Mouse (Mus musculus) midbrain, embryonic 15.5 days (tissue): ENCODE data around the gene Phf8. TPM values are rescaled to one million over a fixed set of nuclear protein-coding genes. Genes with fewer than 3 reads are reported as not detected.
A peak's percentile ranks its signal among the peaks of the same experiment; 100 is the strongest.
"Not testable (repeated sequence)": the region's sequence is repeated elsewhere in the genome, so short reads cannot be mapped to it uniquely, and the experiment has no call there.

ENCODE experiments used
- ATAC-seq: fragments of 200-750 bp; cut with Nextera tagmentation; replicated peaks from 2 replicates; pipeline ENCODE4 v1.8.0; 2017; ENCODE audit warnings: moderate TSS enrichment
- H3K27ac ChIP-seq: fragments of 300-500 bp; sonication (generic); 2 replicates; pipeline ENCODE4 v1.5.1; 2015; ENCODE audit warnings: mild to moderate bottlenecking, inconsistent platforms
- H3K27me3 ChIP-seq: fragments of 300-500 bp; sonication (generic); replicated peaks from 2 replicates; pipeline ENCODE4 v1.6.1; 2015; ENCODE audit warnings: inconsistent platforms
- H3K36me3 ChIP-seq: fragments of 300-500 bp; sonication (generic); replicated peaks from 2 replicates; pipeline ENCODE4 v1.6.1; 2015; ENCODE audit warnings: inconsistent platforms
- H3K4me1 ChIP-seq: fragments of 300-500 bp; sonication (generic); 2 replicates; pipeline ENCODE4 v1.6.1; 2015; ENCODE audit warnings: inconsistent platforms
- H3K4me2 ChIP-seq: fragments of 300-500 bp; sonication (generic); 2 replicates; pipeline ENCODE4 v1.6.1; 2015; ENCODE audit warnings: inconsistent platforms, mild to moderate bottlenecking, moderate library complexity
- H3K4me3 ChIP-seq: fragments of 300-500 bp; sonication (generic); 2 replicates; pipeline ENCODE4 v1.5.1; 2015; ENCODE audit warnings: mild to moderate bottlenecking, inconsistent platforms
- H3K9ac ChIP-seq: fragments of 300-500 bp; sonication (generic); 2 replicates; pipeline ENCODE4 v1.6.1; 2015; ENCODE audit warnings: mild to moderate bottlenecking, inconsistent platforms
- H3K9me3 ChIP-seq: fragments of 300-500 bp; sonication (generic); 2 replicates; pipeline ENCODE4 v1.6.1; 2016; ENCODE audit warnings: inconsistent platforms
- WGBS: fragments of 180-500 bp; shearing (Covaris S2); methylation state at CpG from one replicate; pipeline ENCODE4 v1.1.7; 2015; ENCODE audit warnings: mixed read lengths; 5-methylcytosine and 5-hydroxymethylcytosine counted together
- polyA plus RNA-seq: library from polyadenylated mRNA; unstranded; fragments of >200 nt; fragmentation: Nextera tagmentation; extraction: Ambion mirVana; gene quantifications from 2 replicates; pipeline ENCODE4 v1.2.1, GENCODE M21; 2015

The Phf8 gene
- polyA plus RNA-seq, result 19.8 and 25.5 TPM in 2 replicates

GRCm38 (mm10) chrX:151520458-151521322, at the start of gene Phf8:
Gene Phf8 (plus strand): TSS chrX:151520672.
- Histone ChIP-seq H3K27ac (peak within 1 kb of the TSS; percentile 98), H3K9ac (peak within 1 kb of the TSS; percentile 63), H3K27me3 (no peaks in the 10 kb centered on the region), H3K4me3 (peak within 1 kb of the TSS; percentile 64), H3K4me1 (peaks cover 4% of the 10 kb centered on the region), H3K4me2 (peak within 1 kb of the TSS; percentile 62), H3K36me3 (no peaks in the 10 kb centered on the region), H3K9me3 (no peaks in the 10 kb centered on the region)
- WGBS, result 19% methylated on average over 68 of the region's 68 CpGs
- peak; percentile 97 for ATAC-seq

- Histone ChIP-seq H3K9me3 (no peaks in the 10 kb centered on the region), H3K4me3 (no peak overlapping the region), H3K4me2 (no peak overlapping the region), H3K27me3 (no peaks in the 10 kb centered on the region), H3K4me1 (no peaks in the 10 kb centered on the region), H3K9ac (no peak overlapping the region), H3K27ac (no peak overlapping the region), H3K36me3 (no peaks in the 10 kb centered on the region)
- 89% methylated on average over 3 of the region's 3 CpGs for WGBS
- no peak for ATAC-seq
Observed at GRCm38 (mm10) chrX:151488128-151488527, 32.3 kb upstream of the Phf8 start.

- H3K4me3 ChIP-seq, H3K4me1 ChIP-seq, H3K4me2 ChIP-seq, H3K27ac ChIP-seq, H3K9me3 ChIP-seq, H3K27me3 ChIP-seq, H3K36me3 ChIP-seq, H3K9ac ChIP-seq, ATAC-seq: not testable (repeated sequence)
- 94% methylated on average over 4 of the region's 4 CpGs for WGBS
Observed at GRCm38 (mm10) chrX:151493269-151493668, 27.2 kb upstream of the Phf8 start.

- H3K27ac ChIP-seq, result no peak overlapping the region
- WGBS, result 89% methylated on average over 1 of the region's 1 CpGs
- no peaks in the 10 kb centered on the region for H3K4me1 ChIP-seq
Observed at GRCm38 (mm10) chrX:151496596-151496995, 23.9 kb upstream of the Phf8 start.

GRCm38 (mm10) chrX:151508536-151508935, 11.9 kb upstream of the Phf8 start:
- no peaks in the 10 kb centered on the region for H3K36me3 ChIP-seq
- H3K9me3 ChIP-seq, result no peaks in the 10 kb centered on the region
- H3K27ac ChIP-seq, result no peak overlapping the region
- H3K9ac ChIP-seq, result no peak overlapping the region
- ATAC-seq, result no peak
- H3K4me2 ChIP-seq, result no peak overlapping the region
- no peaks in the 10 kb centered on the region for H3K4me1 ChIP-seq
- H3K4me3 ChIP-seq, result no peak overlapping the region
- H3K27me3 ChIP-seq, result no peaks in the 10 kb centered on the region

More at GRCm38 (mm10) chrX:151496596-151496995, 23.9 kb upstream of the Phf8 start:
- ATAC-seq, result no peak
- Histone ChIP-seq H3K9ac (no peak overlapping the region), H3K36me3 (no peaks in the 10 kb centered on the region), H3K4me3 (no peak overlapping the region), H3K27me3 (no peaks in the 10 kb centered on the region), H3K9me3 (no peaks in the 10 kb centered on the region), H3K4me2 (no peak overlapping the region)

- ATAC-seq, result no peak
- Histone ChIP-seq H3K27ac (no peak overlapping the region), H3K4me2 (no peak overlapping the region), H3K4me3 (no peak overlapping the region), H3K36me3 (no peaks in the 10 kb centered on the region), H3K4me1 (no peaks in the 10 kb centered on the region), H3K27me3 (no peaks in the 10 kb centered on the region), H3K9ac (no peak overlapping the region), H3K9me3 (no peaks in the 10 kb centered on the region)
- WGBS, result 97% methylated on average over 1 of the region's 1 CpGs
Observed at GRCm38 (mm10) chrX:151509906-151510305, 10.6 kb upstream of the Phf8 start.

- no peak for ATAC-seq
- H3K9me3 ChIP-seq, result no peaks in the 10 kb centered on the region
- H3K27me3 ChIP-seq, result no peaks in the 10 kb centered on the region
- H3K9ac ChIP-seq, result no peak overlapping the region
- no peaks in the 10 kb centered on the region for H3K36me3 ChIP-seq
- H3K4me1 ChIP-seq, result no peaks in the 10 kb centered on the region
- no peak overlapping the region for H3K4me3 ChIP-seq
- WGBS, result 81% methylated on average over 3 of the region's 3 CpGs
- H3K4me2 ChIP-seq, result no peak overlapping the region
- H3K27ac ChIP-seq, result no peak overlapping the region
Observed at GRCm38 (mm10) chrX:151513066-151513465, 7.4 kb upstream of the Phf8 start.

GRCm38 (mm10) chrX:151513694-151514093, 6.8 kb upstream of the Phf8 start:
- no peak overlapping the region for H3K4me3 ChIP-seq
- H3K27ac ChIP-seq, result no peak overlapping the region
- no peak overlapping the region for H3K9ac ChIP-seq
- 96% methylated on average over 2 of the region's 2 CpGs for WGBS
- no peak for ATAC-seq
- H3K9me3 ChIP-seq, result no peaks in the 10 kb centered on the region
- H3K36me3 ChIP-seq, result no peaks in the 10 kb centered on the region
- no peaks in the 10 kb centered on the region for H3K27me3 ChIP-seq
- H3K4me1 ChIP-seq, result no peaks in the 10 kb centered on the region
- H3K4me2 ChIP-seq, result no peak overlapping the region

GRCm38 (mm10) chrX:151518181-151518580, 2.3 kb upstream of the Phf8 start:
- H3K9me3 ChIP-seq, result no peaks in the 10 kb centered on the region
- no peak overlapping the region for H3K4me2 ChIP-seq
- no peaks in the 10 kb centered on the region for H3K27me3 ChIP-seq
- no peak overlapping the region for H3K4me3 ChIP-seq
- no peaks in the 10 kb centered on the region for H3K36me3 ChIP-seq
- WGBS, result 69% methylated on average over 1 of the region's 1 CpGs
- H3K4me1 ChIP-seq, result peaks cover 4% of the 10 kb centered on the region
- H3K9ac ChIP-seq, result no peak overlapping the region
- ATAC-seq, result no peak
- no peak overlapping the region for H3K27ac ChIP-seq

- Histone ChIP-seq H3K9me3 (no peaks in the 10 kb centered on the region), H3K27ac (peak overlapping the region; percentile 98), H3K4me2 (peak overlapping the region; percentile 41), H3K4me3 (peak overlapping the region; percentile 64), H3K27me3 (no peaks in the 10 kb centered on the region), H3K36me3 (no peaks in the 10 kb centered on the region), H3K9ac (peak overlapping the region; percentile 54), H3K4me1 (peaks cover 4% of the 10 kb centered on the region)
- ATAC-seq, result no peak
- WGBS, result 22% methylated on average over 17 of the region's 17 CpGs
Observed at GRCm38 (mm10) chrX:151520127-151520457, 380 bp upstream of the Phf8 start.

- ATAC-seq, result no peak
Observed at GRCm38 (mm10) chrX:151521786-151522522, 1.5 kb downstream of the Phf8 start.

GRCm38 (mm10) chrX:151553356-151553755, 32.9 kb downstream of the Phf8 start:
- Histone ChIP-seq H3K9me3 (no peaks in the 10 kb centered on the region), H3K27me3 (no peaks in the 10 kb centered on the region), H3K36me3 (no peaks in the 10 kb centered on the region), H3K4me2 (no peak overlapping the region), H3K9ac (no peak overlapping the region), H3K4me3 (no peak overlapping the region), H3K27ac (no peak overlapping the region), H3K4me1 (no peaks in the 10 kb centered on the region)
- 91% methylated on average over 4 of the region's 4 CpGs for whole genome bisulfite sequencing
- no peak for ATAC-seq

More at GRCm38 (mm10) chrX:151521786-151522522, 1.5 kb downstream of the Phf8 start:
- Histone ChIP-seq H3K4me1 (peaks cover 4% of the 10 kb centered on the region), H3K4me2 (peak overlapping the region; percentile 62), H3K27ac (peak overlapping the region; percentile 98), H3K9me3 (no peaks in the 10 kb centered on the region), H3K4me3 (peak overlapping the region; percentile 64), H3K36me3 (no peaks in the 10 kb centered on the region), H3K27me3 (no peaks in the 10 kb centered on the region), H3K9ac (peak overlapping the region; percentile 63)
- WGBS, result 28% methylated on average over 25 of the region's 25 CpGs
